Mouse (Mus musculus): ENCODE measurements at regions not wholly inside any gene's neighbourhood (a gene's known extent, or its start where the extent isn't known, plus 50 kb on each side); places are given as distances from the start of the nearest gene placed in this dataset.

DNA sequence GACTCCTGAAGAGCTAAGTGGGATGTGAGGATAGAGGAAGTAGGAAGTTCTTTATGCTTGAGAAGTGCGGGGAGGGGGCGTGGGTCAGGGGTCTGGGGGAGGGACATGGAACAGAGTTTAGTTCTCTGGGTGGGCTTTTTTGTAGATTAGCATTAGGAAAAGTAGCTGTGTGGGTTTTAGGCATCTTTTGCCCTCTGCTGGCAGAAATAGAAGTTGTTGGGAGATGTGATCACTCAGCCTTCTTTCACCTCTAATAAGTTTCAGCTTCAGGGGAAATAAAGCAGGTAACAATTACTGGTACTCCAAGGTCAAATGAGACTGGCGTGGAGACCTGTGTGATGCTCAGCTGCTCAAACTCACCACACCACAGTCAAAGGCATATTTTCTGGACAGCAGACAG is 672.5 kb upstream of the 2610301B20Rik start:
- TF ChIP-seq MAX (IDR thresholded peaks at IDR 0.05; ENCODE audit: low read depth): no peak
- TF ChIP-seq TCF12 (IDR thresholded peaks at IDR 0.05; ENCODE audit: insufficient read depth, poor library complexity, severe bottlenecking): no peak
- no peak for TF ChIP-seq POLR2A (IDR thresholded peaks at IDR 0.05; ENCODE audit: insufficient read length, low read depth)
- TF ChIP-seq MYOD1 (IDR thresholded peaks at IDR 0.05; ENCODE audit: control insufficient read depth in 1 of 3, insufficient read length in 2 of 3, low read depth in 2 of 3): no peak
- no peak for TF ChIP-seq MYOG (IDR thresholded peaks at IDR 0.05; ENCODE audit: control insufficient read depth in 1 of 3, insufficient read depth in 1 of 3, insufficient read length in 2 of 3, low read depth in 2 of 3)
- no peak for TF ChIP-seq SRF (IDR thresholded peaks at IDR 0.05; ENCODE audit: control insufficient read depth, insufficient read length, low read depth)
- TF ChIP-seq POLR2AphosphoS2 (IDR thresholded peaks at IDR 0.05; ENCODE audit: insufficient read length, low read depth): no peak
- no peak for TF ChIP-seq TCF3 (IDR thresholded peaks at IDR 0.05; ENCODE audit: insufficient read length, low read depth)
- TF ChIP-seq E2F4 (IDR thresholded peaks at IDR 0.05; ENCODE audit: insufficient read depth): no peak
- no peak for TF ChIP-seq USF1 (IDR thresholded peaks at IDR 0.05; ENCODE audit: low read depth)
- no peak for TF ChIP-seq CEBPB (IDR thresholded peaks at IDR 0.05; ENCODE audit: insufficient read depth, poor library complexity, severe bottlenecking)
- TF ChIP-seq REST (IDR thresholded peaks at IDR 0.05; ENCODE audit: insufficient read depth, insufficient read length): no peak

All from myocyte (in vitro differentiated cells).